ENCODE assay signal across 14 mouse cellular contexts in genomic region chr7:141770988-141771387, GRCm38 (mm10). TPM values are rescaled to one million over a fixed set of nuclear protein-coding genes. Genes with fewer than 3 reads are reported as not detected.
A peak's percentile ranks its signal among the peaks of the same experiment; 100 is the strongest.
DNase-seq lines count a peak whose midpoint lies in the region; ATAC-seq lines count a peak whose summit lies in the region.
"Had no signal": no experiment of that assay in that cellular context is flagged by ENCODE, and none has a peak within 500 bp of the region (broad histone marks: within the 10 kb centered on the region; RNA-seq: fewer than 3 reads in every experiment).

No protein-coding gene starts in this region.

- no peak overlapping the region for H3K9ac ChIP-seq in kidney, embryonic 15.5 days
- H3K9ac ChIP-seq: heart, embryonic 15.5 days; limb, embryonic 13.5 days; midbrain, embryonic 13.5 days had no signal

- H3K4me1 ChIP-seq in kidney, embryonic 15.5 days = no peaks in the 10 kb centered on the region

- 84% methylated on average over 8 of the region's 8 CpGs for WGBS in kidney, embryonic 15.5 days

- no peaks in the 10 kb centered on the region for H3K9me3 ChIP-seq in kidney, embryonic 15.5 days (replicated peaks)
- H3K9me3 ChIP-seq: heart, embryonic 15.5 days; limb, embryonic 13.5 days; midbrain, embryonic 13.5 days had no signal

- H3K4me3 ChIP-seq in kidney, embryonic 15.5 days (replicated peaks) = no peak overlapping the region
- H3K4me3 ChIP-seq: heart, embryonic 15.5 days; limb, embryonic 13.5 days; midbrain, embryonic 13.5 days had no signal

- DNase-seq in kidney, adult 9 months = no peak
- DNase-seq in c-Kit-positive CD71-positive TER-119-positive erythroid progenitor cells, embryonic 14.5 days (ENCODE audit: low spot score) = peak; percentile 87
- peak; percentile 92 for DNase-seq in liver
- peak; percentile 53 to 63 for DNase-seq in spleen, postnatal 14 days (ENCODE audit: low spot score in 2 of 2)
- no peak for DNase-seq in right cerebral cortex, adult 18-20 months
- DNase-seq in layer of hippocampus, adult 8-10 months (ENCODE audit: low spot score in 2 of 2) = no peak
- DNase-seq in frontal cortex, postnatal 14 days (ENCODE audit: low spot score in 2 of 2) = no peak
- DNase-seq: kidney, adult 18-20 months; layer of hippocampus, adult 9-11 months had no signal

- no peaks in the 10 kb centered on the region for H3K27me3 ChIP-seq in kidney, embryonic 15.5 days
- H3K27me3 ChIP-seq: heart, embryonic 15.5 days; limb, embryonic 13.5 days; midbrain, embryonic 13.5 days had no signal

- no peak overlapping the region for H3K27ac ChIP-seq in kidney, embryonic 15.5 days
- H3K27ac ChIP-seq: heart, embryonic 15.5 days; limb, embryonic 13.5 days; midbrain, embryonic 13.5 days had no signal

- ATAC-seq in kidney, embryonic 15.5 days (replicated peaks; ENCODE audit: low FRiP score) = peak; percentile 85
- ATAC-seq: midbrain, embryonic 13.5 days had no signal

- H3K4me2 ChIP-seq in kidney, embryonic 15.5 days = no peak overlapping the region
- H3K4me2 ChIP-seq: heart, embryonic 15.5 days; limb, embryonic 13.5 days; midbrain, embryonic 13.5 days had no signal

- no peaks in the 10 kb centered on the region for H3K36me3 ChIP-seq in kidney, embryonic 15.5 days
- H3K36me3 ChIP-seq: heart, embryonic 15.5 days; limb, embryonic 13.5 days; midbrain, embryonic 13.5 days had no signal

RNA-seq across cellular contexts. Expression of gene Muc5ac, which starts 17.8 kb away (rescaled TPM):
- polyA plus RNA-seq in kidney, embryonic 15.5 days (2015; fragmentation: Nextera tagmentation; extraction: Ambion mirVana) = not detected in 2 replicates
- under 1 TPM in 1 of 4 experiments, not detected in 3; 0.04 TPM for total RNA-seq in layer of hippocampus, adult 8-10 months (2022)
- polyA plus RNA-seq: limb, embryonic 13.5 days; midbrain, embryonic 13.5 days; neural tube, embryonic 14.5 days had no signal

Comparison
In these comparisons a context has a peak if more than half of its experiments do, and no peak if none do; other contexts are left out.
1. DNase-seq: peak in c-Kit-positive CD71-positive TER-119-positive erythroid progenitor cells, embryonic 14.5 days (single experiment), liver (single experiment) and spleen, postnatal 14 days (2 of 2); none in kidney, adult 9 months (single experiment), right cerebral cortex, adult 18-20 months (single experiment), layer of hippocampus, adult 8-10 months (0 of 2) and frontal cortex, postnatal 14 days (0 of 2).